21 mouse cellular contexts compared by ENCODE assay signal in genomic region chr6:54124519-54124918, GRCm38 (mm10).
DNase-seq lines count a peak whose midpoint lies in the region; ATAC-seq and TF ChIP-seq lines count a peak whose summit lies in the region.
"Had no signal": no experiment of that assay in that cellular context is flagged by ENCODE, and none has a peak within 500 bp of the region (broad histone marks: within the 10 kb centered on the region; RNA-seq: fewer than 3 reads in every experiment).

No protein-coding gene starts in this region.

- no peaks in the 10 kb centered on the region for H3K36me3 ChIP-seq in intestine, embryonic 15.5 days
- no peaks in the 10 kb centered on the region for H3K36me3 ChIP-seq in intestine, postnatal 0 days (ENCODE audit: control insufficient read depth, insufficient read depth)
- H3K36me3 ChIP-seq in liver, embryonic 16.5 days (ENCODE audit: control insufficient read depth, insufficient read depth): no peaks in the 10 kb centered on the region
- no peaks in the 10 kb centered on the region for H3K36me3 ChIP-seq in liver, embryonic 12.5 days
- no peaks in the 10 kb centered on the region for H3K36me3 ChIP-seq in intestine, embryonic 16.5 days (ENCODE audit: control insufficient read depth, insufficient read depth, low read length)
- no peaks in the 10 kb centered on the region for H3K36me3 ChIP-seq in forebrain, embryonic 10.5 days (replicated peaks)
- H3K36me3 ChIP-seq: embryonic facial prominence, embryonic 13.5 days; embryonic facial prominence, embryonic 15.5 days; forebrain, embryonic 15.5 days had no signal

- no peak overlapping the region for H3K4me2 ChIP-seq in intestine, embryonic 15.5 days (replicated peaks)
- H3K4me2 ChIP-seq in intestine, postnatal 0 days (replicated peaks; ENCODE audit: low read depth): no peak overlapping the region
- no peak overlapping the region for H3K4me2 ChIP-seq in liver, embryonic 16.5 days (ENCODE audit: low read depth, low read length)
- H3K4me2 ChIP-seq in liver, embryonic 12.5 days: no peak overlapping the region
- H3K4me2 ChIP-seq in intestine, embryonic 16.5 days (ENCODE audit: low read depth, low read length): no peak overlapping the region
- H3K4me2 ChIP-seq: embryonic facial prominence, embryonic 13.5 days; embryonic facial prominence, embryonic 15.5 days; forebrain, embryonic 13.5 days; forebrain, embryonic 15.5 days had no signal

- no peaks in the 10 kb centered on the region for H3K9me3 ChIP-seq in intestine, embryonic 15.5 days
- no peaks in the 10 kb centered on the region for H3K9me3 ChIP-seq in intestine, postnatal 0 days (ENCODE audit: control insufficient read depth)
- no peaks in the 10 kb centered on the region for H3K9me3 ChIP-seq in liver, embryonic 16.5 days (replicated peaks; ENCODE audit: control insufficient read depth, low read length)
- no peaks in the 10 kb centered on the region for H3K9me3 ChIP-seq in liver, embryonic 12.5 days (replicated peaks)
- H3K9me3 ChIP-seq in intestine, embryonic 16.5 days (ENCODE audit: control insufficient read depth, low read length): no peaks in the 10 kb centered on the region
- no peaks in the 10 kb centered on the region for H3K9me3 ChIP-seq in forebrain, embryonic 10.5 days
- H3K9me3 ChIP-seq: embryonic facial prominence, embryonic 13.5 days; embryonic facial prominence, embryonic 15.5 days; forebrain, embryonic 13.5 days; forebrain, embryonic 15.5 days had no signal

- DNase-seq in forebrain, embryonic 10.5 days (ENCODE audit: extremely low spot score, low spot score): no peak
- DNase-seq: adrenal gland, adult 2 months; adrenal gland, postnatal 10 days; adrenal gland, postnatal 25 days; cerebellum, adult 11 months; cerebellum, adult 18-20 months; cerebellum, adult 9-10 months; cerebellum, postnatal 10 days; cerebellum, postnatal 36 days; embryo, embryonic 11 days; forebrain, postnatal 0 days had no signal

- no peaks in the 10 kb centered on the region for H3K27me3 ChIP-seq in intestine, embryonic 15.5 days (replicated peaks)
- no peaks in the 10 kb centered on the region for H3K27me3 ChIP-seq in intestine, postnatal 0 days (replicated peaks; ENCODE audit: control insufficient read depth, insufficient read depth, low read length)
- H3K27me3 ChIP-seq in liver, embryonic 16.5 days (ENCODE audit: control insufficient read depth, insufficient read depth, low read depth, low read length): no peaks in the 10 kb centered on the region
- H3K27me3 ChIP-seq in liver, embryonic 12.5 days (replicated peaks): no peaks in the 10 kb centered on the region; the same call in 1 of the 2 replicates
- H3K27me3 ChIP-seq in intestine, embryonic 16.5 days (replicated peaks; ENCODE audit: control insufficient read depth, insufficient read depth, low read length): no peaks in the 10 kb centered on the region
- no peaks in the 10 kb centered on the region for H3K27me3 ChIP-seq in forebrain, embryonic 10.5 days (ENCODE audit: poor library complexity, severe bottlenecking)
- H3K27me3 ChIP-seq: embryonic facial prominence, embryonic 13.5 days; embryonic facial prominence, embryonic 15.5 days; forebrain, embryonic 13.5 days; forebrain, embryonic 15.5 days had no signal

- no peak for TF ChIP-seq CTCF in intestine, postnatal 0 days (IDR thresholded peaks at IDR 0.05; ENCODE audit: low read depth)

- no peak overlapping the region for H3K9ac ChIP-seq in intestine, embryonic 15.5 days
- H3K9ac ChIP-seq in intestine, postnatal 0 days (ENCODE audit: low read depth, low read length): no peak overlapping the region
- no peak overlapping the region for H3K9ac ChIP-seq in liver, embryonic 16.5 days (ENCODE audit: low read depth, low read length)
- H3K9ac ChIP-seq in liver, embryonic 12.5 days: no peak overlapping the region
- no peak overlapping the region for H3K9ac ChIP-seq in intestine, embryonic 16.5 days (ENCODE audit: low read depth, low read length)
- H3K9ac ChIP-seq: embryonic facial prominence, embryonic 13.5 days; embryonic facial prominence, embryonic 15.5 days; forebrain, embryonic 13.5 days; forebrain, embryonic 15.5 days; forebrain, postnatal 0 days had no signal

- 65% methylated on average over 3 of the region's 3 CpGs for WGBS in intestine, embryonic 15.5 days
- WGBS in intestine, postnatal 0 days: 38% methylated on average over 3 of the region's 3 CpGs
- 42% methylated on average over 3 of the region's 3 CpGs for WGBS in liver, embryonic 16.5 days (ENCODE audit: insufficient replicate concordance)
- 46% methylated on average over 3 of the region's 3 CpGs for WGBS in liver, embryonic 12.5 days (ENCODE audit: insufficient replicate concordance)
- WGBS in intestine, embryonic 16.5 days: 50% methylated on average over 3 of the region's 3 CpGs
- 89% methylated on average over 3 of the region's 3 CpGs for WGBS in forebrain, embryonic 10.5 days

- ATAC-seq in intestine, embryonic 15.5 days: peak; percentile 45; the same call in 1 of the 2 replicates
- no peak for ATAC-seq in intestine, postnatal 0 days
- ATAC-seq in liver, embryonic 16.5 days (ENCODE audit: low read depth): peak; percentile 16; the same call in 1 of the 2 replicates
- no peak for ATAC-seq in liver, embryonic 12.5 days
- peak; percentile 36; the same call in 1 of the 2 replicates for ATAC-seq in intestine, embryonic 16.5 days
- ATAC-seq: forebrain, embryonic 13.5 days; forebrain, embryonic 15.5 days; forebrain, postnatal 0 days had no signal

- H3K27ac ChIP-seq in intestine, embryonic 15.5 days: no peak overlapping the region
- no peak overlapping the region for H3K27ac ChIP-seq in intestine, postnatal 0 days (ENCODE audit: low read depth, low read length)
- no peak overlapping the region for H3K27ac ChIP-seq in liver, embryonic 16.5 days (ENCODE audit: low read length)
- no peak overlapping the region for H3K27ac ChIP-seq in liver, embryonic 12.5 days
- peak overlapping the region; percentile 14 for H3K27ac ChIP-seq in intestine, embryonic 16.5 days (ENCODE audit: low read length)
- no peak overlapping the region for H3K27ac ChIP-seq in forebrain, embryonic 10.5 days
- H3K27ac ChIP-seq: embryonic facial prominence, embryonic 13.5 days; embryonic facial prominence, embryonic 15.5 days; forebrain, embryonic 13.5 days; forebrain, embryonic 15.5 days had no signal

- H3K4me3 ChIP-seq in intestine, embryonic 15.5 days (replicated peaks): no peak overlapping the region
- H3K4me3 ChIP-seq in intestine, postnatal 0 days (ENCODE audit: low read depth, low read length): no peak overlapping the region
- no peak overlapping the region for H3K4me3 ChIP-seq in liver, embryonic 16.5 days (ENCODE audit: low read depth, low read length)
- no peak overlapping the region for H3K4me3 ChIP-seq in liver, embryonic 12.5 days
- no peak overlapping the region for H3K4me3 ChIP-seq in intestine, embryonic 16.5 days (ENCODE audit: low read length)
- no peak overlapping the region for H3K4me3 ChIP-seq in forebrain, embryonic 10.5 days
- H3K4me3 ChIP-seq: embryonic facial prominence, embryonic 13.5 days; embryonic facial prominence, embryonic 15.5 days; erythroblast, embryonic 14.5 days; forebrain, embryonic 13.5 days; forebrain, embryonic 15.5 days had no signal

- H3K4me1 ChIP-seq in intestine, embryonic 15.5 days (replicated peaks): peaks cover 15% of the 10 kb centered on the region
- 0 out of 2 replicates have a peak, but pooled peaks cover 15% of the 10 kb centered on the region for H3K4me1 ChIP-seq in intestine, postnatal 0 days (replicated peaks; ENCODE audit: control insufficient read depth, insufficient read depth, low read length)
- H3K4me1 ChIP-seq in liver, embryonic 16.5 days (ENCODE audit: control insufficient read depth, low read depth, low read length): peaks cover 9% of the 10 kb centered on the region
- H3K4me1 ChIP-seq in liver, embryonic 12.5 days: peaks cover 7% of the 10 kb centered on the region
- H3K4me1 ChIP-seq in intestine, embryonic 16.5 days (ENCODE audit: control insufficient read depth, insufficient read depth, low read length): peaks cover 19% of the 10 kb centered on the region
- peaks cover 15% of the 10 kb centered on the region for H3K4me1 ChIP-seq in forebrain, embryonic 10.5 days

Comparison
In these comparisons a context has a peak if more than half of its experiments do, and no peak if none do; other contexts are left out.
1. ATAC-seq: peak in intestine, embryonic 15.5 days (single experiment), liver, embryonic 16.5 days (single experiment) and intestine, embryonic 16.5 days (single experiment); none in intestine, postnatal 0 days (single experiment) and liver, embryonic 12.5 days (single experiment).